Comparison of ENCODE assay signal across 8 mouse cellular contexts in genomic region chr5:27995186-27995585, GRCm38 (mm10).
DNase-seq lines count a peak whose midpoint lies in the region; TF ChIP-seq lines count a peak whose summit lies in the region.

No protein-coding gene starts in this region.

- H3K36me3 ChIP-seq in liver, adult 2 months (ENCODE audit: control insufficient read depth, insufficient read depth, low read length) = no peaks in the 10 kb centered on the region

- DNase-seq in 416B (ENCODE audit: low read depth) (peak; percentile 68), NIH3T3 (ENCODE audit: low read depth) (peak; percentile 81)
- DNase-seq in cerebellum, adult 9-11 months = peak; percentile 57
- peak; percentile 24 to 84 for DNase-seq in frontal cortex, adult 2 months (ENCODE audit: extremely low spot score in 1 of 2, low spot score in 1 of 2)
- peak; percentile 46 to 78 for DNase-seq in kidney, adult 8-10 months
- peak; percentile 52 for DNase-seq in liver, adult 2 months (ENCODE audit: extremely low read depth, low read depth, low spot score)
- DNase-seq in ovary, postnatal 14 days (ENCODE audit: low spot score) = peak; percentile 68
- DNase-seq in thymus, postnatal 14 days = peak; percentile 70

- 4% methylated on average over 2 of the region's 2 CpGs for WGBS in liver, adult 2 months

- peaks cover 5% of the 10 kb centered on the region; the same call in 1 of the 2 replicates for H3K4me1 ChIP-seq in liver, adult 2 months (ENCODE audit: control insufficient read depth, insufficient read depth, low read length)

- H3K9ac ChIP-seq in liver, adult 2 months (ENCODE audit: low read depth, low read length) = no peak overlapping the region

- no peaks in the 10 kb centered on the region for H3K27me3 ChIP-seq in liver, adult 2 months (ENCODE audit: control insufficient read depth, insufficient read depth, low read length)

- no peak for TF ChIP-seq POLR2A in liver, adult 2 months (IDR thresholded peaks at IDR 0.05; ENCODE audit: extremely low read depth, insufficient read depth, low read length)

- H3K27ac ChIP-seq in liver, adult 2 months (replicated peaks; ENCODE audit: insufficient read depth, low read depth, low read length) = no peak overlapping the region

- H3K4me3 ChIP-seq in liver, adult 2 months (ENCODE audit: insufficient read depth, low read depth, low read length) = no peak overlapping the region

- TF ChIP-seq CTCF in liver, adult 2 months (IDR thresholded peaks at IDR 0.05; ENCODE audit: low read depth, low read length) = peak; percentile 96

- H3K79me2 ChIP-seq in liver, adult 2 months (ENCODE audit: control insufficient read depth, insufficient read depth, low read length) = no peaks in the 10 kb centered on the region
